In the genomic region with DNA sequence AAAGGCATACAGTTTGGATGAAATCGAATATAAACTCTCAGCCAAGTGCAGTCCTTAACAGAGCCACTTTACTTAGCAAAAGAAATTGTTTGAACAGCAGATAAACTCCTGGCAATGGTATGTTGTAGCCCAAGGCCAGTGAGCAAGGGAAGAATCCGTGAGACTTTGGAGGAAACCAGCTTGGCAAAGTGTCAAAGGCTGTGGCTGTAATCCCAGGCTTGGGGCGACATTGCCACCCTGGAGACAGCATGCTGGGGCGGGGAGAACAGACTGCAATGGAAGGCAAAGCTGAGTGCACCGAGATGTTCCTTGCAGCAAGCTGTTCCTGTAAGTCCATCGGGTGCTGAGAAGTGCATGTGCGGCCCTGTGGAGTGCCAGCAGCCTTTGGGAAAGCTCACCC, we compare ENCODE assay signal across 10 mouse cellular contexts.
DNase-seq lines count a peak whose midpoint lies in the region; ATAC-seq lines count a peak whose summit lies in the region.
"Had no signal": no experiment of that assay in that cellular context is flagged by ENCODE, and none has a peak within 500 bp of the region (broad histone marks: within the 10 kb centered on the region; RNA-seq: fewer than 3 reads in every experiment).

No protein-coding gene starts in this region.

- no peaks in the 10 kb centered on the region for H3K36me3 ChIP-seq in heart, embryonic 11.5 days (ENCODE audit: control insufficient read depth, insufficient read depth, low read length)
- no peaks in the 10 kb centered on the region for H3K36me3 ChIP-seq in neural tube, embryonic 15.5 days
- H3K36me3 ChIP-seq: embryonic facial prominence, embryonic 15.5 days; heart, embryonic 15.5 days had no signal

- ATAC-seq in heart, embryonic 11.5 days (replicated peaks; ENCODE audit: insufficient number of reproducible peaks, low FRiP score, low TSS enrichment) = no peak
- ATAC-seq in neural tube, embryonic 15.5 days (ENCODE audit: low FRiP score) = no peak

- H3K9me3 ChIP-seq in heart, embryonic 11.5 days (replicated peaks; ENCODE audit: control insufficient read depth, low read length) = no peaks in the 10 kb centered on the region
- peaks cover 3% of the 10 kb centered on the region; the same call in 1 of the 2 replicates for H3K9me3 ChIP-seq in neural tube, embryonic 15.5 days (replicated peaks)
- H3K9me3 ChIP-seq: embryonic facial prominence, embryonic 15.5 days; heart, embryonic 15.5 days had no signal

- WGBS in heart, embryonic 11.5 days (ENCODE audit: insufficient replicate concordance) = 62% methylated on average over 7 of the region's 7 CpGs
- 69% methylated on average over 7 of the region's 7 CpGs for WGBS in neural tube, embryonic 15.5 days

- H3K4me1 ChIP-seq in heart, embryonic 11.5 days (ENCODE audit: control insufficient read depth, insufficient read depth, low read length) = peaks cover 9% of the 10 kb centered on the region
- peaks cover 10% of the 10 kb centered on the region for H3K4me1 ChIP-seq in neural tube, embryonic 15.5 days

- no peak overlapping the region for H3K4me3 ChIP-seq in heart, embryonic 11.5 days (ENCODE audit: low read depth, low read length)
- H3K4me3 ChIP-seq in neural tube, embryonic 15.5 days (replicated peaks) = no peak overlapping the region
- H3K4me3 ChIP-seq: embryonic facial prominence, embryonic 15.5 days; heart, embryonic 15.5 days; layer of hippocampus, adult 2 months had no signal

- DNase-seq in heart, adult 18-20 months = peak; percentile 16 to 17
- peak; percentile 18 for DNase-seq in urinary bladder, postnatal 14 days (ENCODE audit: low spot score)
- no peak for DNase-seq in urinary bladder, adult 18-20 months (ENCODE audit: low spot score in 2 of 2)
- DNase-seq in layer of hippocampus, postnatal 36 days = peak; percentile 10 to 35
- DNase-seq in MN1 (ENCODE audit: low spot score) = no peak

- H3K27me3 ChIP-seq in heart, embryonic 11.5 days (ENCODE audit: control insufficient read depth, insufficient read depth, low read length) = peaks cover 21% of the 10 kb centered on the region
- H3K27me3 ChIP-seq in neural tube, embryonic 15.5 days (replicated peaks) = no peaks in the 10 kb centered on the region

- no peak overlapping the region for H3K27ac ChIP-seq in heart, embryonic 11.5 days (ENCODE audit: low read depth, low read length)
- no peak overlapping the region for H3K27ac ChIP-seq in neural tube, embryonic 15.5 days (replicated peaks)
- H3K27ac ChIP-seq: embryonic facial prominence, embryonic 15.5 days; heart, embryonic 15.5 days; layer of hippocampus, adult 2 months had no signal

- no peak overlapping the region for H3K4me2 ChIP-seq in heart, embryonic 11.5 days
- H3K4me2 ChIP-seq in neural tube, embryonic 15.5 days = no peak overlapping the region
- H3K4me2 ChIP-seq: embryonic facial prominence, embryonic 15.5 days; heart, embryonic 15.5 days had no signal

- H3K9ac ChIP-seq in heart, embryonic 11.5 days (ENCODE audit: low read depth, low read length) = no peak overlapping the region
- H3K9ac ChIP-seq in neural tube, embryonic 15.5 days (replicated peaks) = no peak overlapping the region
- H3K9ac ChIP-seq: embryonic facial prominence, embryonic 15.5 days; heart, embryonic 15.5 days had no signal

Comparison
In these comparisons a context has a peak if more than half of its experiments do, and no peak if none do; other contexts are left out.
1. DNase-seq: peak in heart, adult 18-20 months (2 of 2), urinary bladder, postnatal 14 days (single experiment) and layer of hippocampus, postnatal 36 days (2 of 2); none in urinary bladder, adult 18-20 months (0 of 2) and MN1 (single experiment).